Mouse (Mus musculus): ENCODE data around the gene Pygo2.

The Pygo2 gene

DNA sequence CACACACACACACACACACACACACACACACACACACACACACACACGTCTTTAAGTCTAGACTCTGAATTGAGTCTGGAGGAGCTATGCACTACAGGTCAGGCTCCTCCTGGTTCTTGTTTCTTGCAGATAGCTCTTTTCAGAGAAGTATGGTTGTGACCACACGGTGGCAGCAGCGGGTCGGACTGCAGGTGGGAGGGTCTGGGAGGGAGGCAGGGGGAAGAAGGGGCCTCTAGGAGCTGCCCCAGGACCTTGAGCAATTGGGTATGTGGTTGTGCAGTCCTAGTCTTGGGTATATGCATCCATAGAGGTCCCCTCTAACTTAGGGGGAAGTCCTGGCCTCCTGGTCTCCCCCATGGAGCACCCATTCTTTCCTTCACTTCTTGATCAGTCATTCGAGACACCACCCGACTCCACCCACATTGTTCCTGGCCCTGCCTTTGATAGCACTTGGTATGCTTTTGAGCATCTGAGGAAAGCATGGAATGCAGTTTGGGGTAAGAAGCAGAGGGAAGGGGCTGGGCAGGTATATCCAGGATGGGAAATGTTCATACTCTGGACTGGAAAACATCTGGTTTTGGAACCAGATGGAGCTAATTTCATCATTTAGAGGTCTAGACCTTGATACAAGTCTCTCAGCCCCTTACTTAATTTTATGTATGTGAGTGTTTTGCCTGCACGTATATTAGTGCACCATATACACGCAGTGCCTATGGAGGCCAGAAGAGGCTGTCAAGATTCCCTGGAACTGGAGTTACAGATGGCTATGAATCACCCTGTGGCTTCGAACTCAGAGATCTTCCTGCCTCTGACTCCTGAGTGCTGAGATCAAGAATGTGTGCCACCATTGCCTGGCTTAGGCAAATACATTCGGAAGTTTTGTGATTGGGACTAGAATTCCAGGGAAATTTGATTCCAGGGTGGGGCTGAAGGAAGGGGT is 27.0 kb downstream of the Pygo2 start:
- peak; percentile 81 for DNase-seq (ENCODE audit: low read depth, low spot score)

DNA sequence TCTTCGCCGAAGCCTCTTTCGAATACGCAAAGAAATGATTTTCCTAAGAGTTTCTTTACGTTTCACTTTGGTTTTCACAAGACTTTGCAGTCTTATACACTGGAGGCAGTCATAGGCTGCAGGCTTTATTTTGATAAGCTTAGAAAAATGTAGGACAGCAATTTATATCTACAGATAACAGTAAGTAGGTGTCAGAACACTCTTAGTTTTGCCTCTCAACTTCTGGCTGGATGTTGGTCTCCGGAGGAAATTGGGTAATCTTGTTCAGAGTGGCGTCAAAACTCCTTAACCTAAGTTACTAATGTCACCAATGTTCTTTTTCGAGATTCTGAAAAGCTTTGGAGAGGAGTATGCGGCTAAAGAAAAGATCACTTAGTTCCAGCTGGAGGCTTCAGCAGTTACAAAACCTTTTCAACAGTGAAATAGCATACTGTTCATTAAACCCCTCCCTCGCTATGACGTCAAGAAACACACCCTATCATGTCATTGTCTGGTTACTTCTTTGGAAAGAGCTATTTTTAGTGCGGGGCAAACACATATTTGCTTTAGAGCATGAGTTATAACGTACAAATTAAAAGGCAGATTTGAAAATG is 28.5 kb downstream of the Pygo2 start:
- no peak for DNase-seq (ENCODE audit: low read depth, low spot score)

DNA sequence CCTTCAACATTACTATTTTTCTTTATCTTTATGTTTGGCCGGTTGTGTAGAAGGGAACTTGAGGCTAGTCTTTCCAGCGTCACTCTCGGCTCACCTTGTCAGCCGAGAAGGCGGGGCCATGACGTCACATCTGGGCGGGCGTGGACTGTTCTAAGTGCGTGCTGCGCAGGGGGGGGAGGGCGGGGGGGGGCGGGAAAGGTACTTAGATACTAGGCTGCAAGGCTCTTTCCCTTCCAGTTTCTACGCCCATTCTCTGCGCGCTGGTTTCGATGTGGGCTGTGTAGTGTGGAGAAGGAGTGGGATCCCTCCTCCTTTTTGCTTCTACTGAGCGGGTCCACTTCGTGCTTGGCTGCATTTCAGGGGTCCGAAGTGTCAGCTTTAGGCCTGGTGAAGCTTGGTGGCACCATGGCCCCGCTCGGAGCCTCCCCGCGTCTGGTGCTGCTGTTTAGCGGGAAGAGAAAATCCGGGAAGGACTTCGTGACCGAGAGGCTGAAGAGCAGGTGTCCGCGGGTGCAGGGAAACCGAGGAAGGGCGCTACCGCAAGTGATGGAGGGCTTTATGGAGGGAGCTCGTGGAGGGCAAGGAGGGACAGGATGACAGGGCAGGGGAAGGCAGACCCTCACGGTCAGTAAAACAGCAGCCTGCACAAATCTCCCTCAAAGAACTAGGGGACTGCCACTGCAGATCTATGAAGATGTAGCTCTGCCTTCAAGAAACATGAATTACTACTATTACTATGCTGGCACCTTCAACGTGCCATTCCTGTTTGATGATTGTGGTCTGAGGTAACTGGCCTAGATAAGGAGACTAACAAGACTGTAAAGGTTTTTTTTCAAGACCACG is 29.2 kb downstream of the Pygo2 start:
- DNase-seq (ENCODE audit: low read depth, low spot score), result peak; percentile 92

DNA sequence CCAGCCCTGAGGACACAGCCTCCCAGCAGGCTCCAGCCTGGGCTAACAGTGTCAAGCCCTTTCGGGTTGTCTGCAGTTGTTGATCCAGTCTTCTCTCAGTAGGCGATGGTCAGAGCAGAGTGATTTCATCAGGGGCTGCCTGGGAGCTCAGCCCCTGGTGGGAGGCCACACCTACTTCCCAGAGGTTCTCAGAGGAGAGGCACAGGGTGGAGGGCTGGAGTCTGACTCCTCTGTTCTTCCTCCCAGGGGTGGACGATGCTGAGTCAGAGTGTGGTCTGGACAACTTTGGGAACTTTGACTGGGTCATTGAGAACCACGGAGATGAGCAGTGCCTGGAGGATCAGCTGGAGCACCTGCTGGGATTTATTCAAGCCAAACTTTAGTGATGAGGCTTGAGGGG is 38.3 kb downstream of the Pygo2 start:
- peak; percentile 75 for DNase-seq (ENCODE audit: low read depth, low spot score)

DNA sequence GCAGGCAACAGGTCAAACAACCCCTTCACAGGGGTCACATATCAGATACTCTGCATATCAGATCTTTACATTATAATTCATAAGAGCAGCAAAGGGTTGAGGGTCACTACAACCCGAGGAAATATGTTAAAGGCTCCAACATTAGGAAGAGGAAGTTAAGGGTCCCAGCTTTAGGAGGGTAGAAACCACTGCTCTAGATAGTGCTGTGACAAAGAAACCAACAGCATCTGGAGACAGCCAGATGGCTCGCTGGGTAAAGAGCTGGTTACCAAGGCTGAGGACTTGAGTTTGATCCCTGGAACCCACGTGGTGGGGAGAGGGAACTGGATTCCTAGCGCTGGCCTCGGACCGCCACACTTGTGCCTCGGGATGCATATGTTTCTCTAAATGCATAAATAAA is 42.3 kb downstream of the Pygo2 start:
- DNase-seq (ENCODE audit: low read depth, low spot score), result no peak

DNA sequence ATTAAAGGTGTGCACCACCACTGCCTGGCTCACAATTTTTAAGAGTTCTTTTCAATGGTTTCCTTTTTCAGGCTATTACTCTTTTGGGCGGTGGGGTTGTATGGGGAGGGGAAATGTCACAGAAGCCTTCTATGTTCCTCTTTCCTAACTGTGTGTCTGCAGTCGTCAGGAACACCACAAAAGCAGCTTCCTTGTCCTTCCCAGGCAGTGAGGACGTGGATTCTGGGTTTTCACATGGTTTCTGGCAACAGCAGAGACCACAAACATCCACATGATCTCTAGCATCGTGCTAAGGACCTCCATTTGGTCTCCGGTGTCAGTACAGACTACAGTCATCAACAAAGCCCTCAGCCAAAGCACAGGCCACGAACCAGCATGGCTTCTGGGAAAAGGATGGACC is 43.8 kb downstream of the Pygo2 start:
- DNase-seq (ENCODE audit: low read depth, low spot score), result no peak

DNA sequence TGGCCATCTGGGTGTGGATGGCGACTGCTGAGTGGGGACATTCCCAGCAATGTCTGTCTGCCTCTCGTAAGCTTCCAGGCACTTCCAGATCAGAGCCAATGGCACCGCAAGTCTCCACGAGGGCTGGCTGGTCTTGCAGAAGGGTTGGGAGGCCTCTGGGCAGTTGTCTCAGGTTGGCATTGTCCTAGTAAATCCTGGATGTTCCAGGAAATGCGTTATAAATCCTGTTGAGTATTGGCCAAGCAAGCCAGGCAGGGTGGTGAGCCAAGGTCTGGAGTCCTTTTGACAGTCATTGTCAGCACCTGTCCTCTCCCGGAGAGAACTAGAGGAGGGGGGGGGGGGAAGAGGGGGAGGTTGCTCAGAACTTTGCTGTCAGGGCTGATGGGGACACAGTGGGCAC is 49.0 kb downstream of the Pygo2 start:
- DNase-seq (ENCODE audit: low read depth, low spot score), result no peak

DNA sequence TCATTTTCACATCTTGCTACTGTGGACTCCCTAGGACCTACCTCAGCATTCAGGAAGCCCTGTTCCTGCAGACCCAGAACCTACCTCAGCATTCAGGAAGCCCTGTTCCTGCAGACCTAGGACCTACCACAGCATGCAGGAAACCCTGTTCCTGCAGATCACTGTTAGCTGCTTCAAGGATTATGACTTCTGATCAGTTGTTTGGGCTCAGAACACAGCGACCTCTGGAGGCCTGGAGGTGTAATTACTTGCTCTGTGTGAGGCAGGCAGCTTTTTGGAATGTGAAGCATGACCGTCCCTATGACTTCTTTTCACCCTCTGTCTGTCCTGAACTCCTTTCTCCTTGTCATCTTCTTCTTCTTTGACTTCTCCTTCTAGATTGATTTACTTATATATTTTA is 51.5 kb downstream of the Pygo2 start:
- peak; percentile 49 for DNase-seq (ENCODE audit: low read depth, low spot score)

DNA sequence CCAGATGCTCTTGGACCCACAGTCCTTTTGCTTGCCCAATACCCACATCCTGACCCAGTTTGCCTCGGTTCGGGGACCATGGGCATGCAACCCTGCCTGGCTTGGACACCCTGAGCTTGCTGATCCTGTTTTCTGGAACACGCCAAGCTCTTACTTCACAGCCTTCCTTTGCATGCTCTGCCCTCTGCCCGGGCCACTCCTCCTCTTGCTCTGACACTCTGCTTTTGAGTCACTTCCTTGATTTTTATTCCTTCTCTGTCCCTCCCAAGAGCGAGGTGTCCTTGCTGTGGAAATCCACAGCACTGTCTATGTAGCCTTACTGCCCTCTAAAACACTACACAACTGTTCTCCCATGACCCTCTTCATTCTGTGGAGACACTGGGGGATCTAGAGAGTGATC is 52.2 kb downstream of the Pygo2 start:
- DNase-seq (ENCODE audit: low read depth, low spot score), result no peak
